Mouse (Mus musculus): ENCODE measurements around the gene Cbx7.
"Not testable (repeated sequence)": the region's sequence is repeated elsewhere in the genome, so short reads cannot be mapped to it uniquely, and the experiment has no call there.

The Cbx7 gene

GRCm38 (mm10) chr15:79947681-79948080 lies 23.2 kb downstream of the Cbx7 start:
- no peak for DNase-seq (ENCODE audit: low spot score)

GRCm38 (mm10) chr15:79946790-79947189 lies 24.1 kb downstream of the Cbx7 start:
- no peak for DNase-seq (ENCODE audit: low spot score)

DNA sequence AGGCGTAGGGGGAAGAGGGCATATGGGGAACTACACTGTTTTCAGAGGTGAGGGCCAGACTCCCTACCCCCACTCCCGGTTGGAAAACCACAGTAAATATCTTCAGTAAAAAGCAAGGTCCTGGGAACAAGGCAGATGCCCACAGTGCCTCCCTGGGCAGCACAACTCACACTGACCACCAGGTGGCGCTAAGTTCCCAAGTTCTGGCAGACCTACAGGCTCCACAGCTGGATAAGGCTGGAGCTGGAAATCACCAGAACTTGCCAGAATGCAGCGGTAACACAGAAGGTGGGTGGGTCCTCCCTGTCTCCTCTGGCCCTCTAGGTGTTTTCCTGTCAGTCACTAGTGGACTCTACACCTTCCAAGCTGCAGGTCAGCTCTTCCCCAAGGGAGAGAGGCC lies 24.9 kb downstream of the Cbx7 start:
- DNase-seq (ENCODE audit: low spot score): peak; percentile 95

GRCm38 (mm10) chr15:79944948-79945347 lies 26.0 kb downstream of the Cbx7 start:
- DNase-seq (ENCODE audit: low spot score): no peak

DNA sequence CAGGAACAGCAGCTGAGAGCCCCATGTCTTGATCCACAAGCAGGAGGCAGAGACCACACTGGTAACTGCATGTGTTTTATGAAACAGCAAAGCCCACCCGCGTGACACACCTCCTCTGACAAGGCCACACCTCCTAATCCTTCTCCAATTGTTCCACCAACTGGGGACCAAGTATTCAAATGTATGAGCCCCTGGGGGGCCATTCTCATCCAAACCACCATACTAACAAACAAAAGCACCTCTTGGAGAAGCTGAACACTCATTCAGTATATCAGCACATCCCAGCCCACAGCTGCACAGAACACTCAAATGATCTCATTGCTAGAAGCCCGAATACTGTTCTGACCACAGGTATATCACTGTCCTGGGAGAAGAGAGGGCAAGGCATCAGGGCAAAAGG lies 27.3 kb downstream of the Cbx7 start:
- no peak for DNase-seq (ENCODE audit: low spot score)

DNA sequence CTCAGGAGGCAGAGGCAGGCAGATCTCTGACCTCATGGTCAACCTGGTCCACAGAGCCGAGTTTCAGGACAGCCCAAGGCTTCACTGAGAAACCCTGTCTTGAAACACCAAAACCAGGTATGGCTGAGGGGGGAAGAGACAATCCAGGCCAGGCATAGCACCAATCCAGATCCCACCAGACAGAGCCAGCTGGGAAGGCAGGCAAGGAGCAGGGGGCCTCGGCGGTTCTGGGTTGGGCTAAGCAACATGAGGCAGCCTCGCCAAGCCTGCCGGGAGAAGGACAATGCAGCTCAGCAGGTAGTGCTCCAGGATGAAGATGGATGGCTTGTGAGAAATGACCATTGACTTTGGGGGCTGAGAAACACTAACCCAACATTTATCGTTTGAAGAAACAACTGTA lies 28.4 kb downstream of the Cbx7 start:
- DNase-seq (ENCODE audit: low spot score): no peak

GRCm38 (mm10) chr15:79940932-79941331 lies 30.0 kb downstream of the Cbx7 start:
- no peak for DNase-seq (ENCODE audit: low spot score)

- DNase-seq (ENCODE audit: low spot score): no peak
These were observed 31.0 kb downstream of the Cbx7 start for GRCm38 (mm10) chr15:79939913-79940312.

DNA sequence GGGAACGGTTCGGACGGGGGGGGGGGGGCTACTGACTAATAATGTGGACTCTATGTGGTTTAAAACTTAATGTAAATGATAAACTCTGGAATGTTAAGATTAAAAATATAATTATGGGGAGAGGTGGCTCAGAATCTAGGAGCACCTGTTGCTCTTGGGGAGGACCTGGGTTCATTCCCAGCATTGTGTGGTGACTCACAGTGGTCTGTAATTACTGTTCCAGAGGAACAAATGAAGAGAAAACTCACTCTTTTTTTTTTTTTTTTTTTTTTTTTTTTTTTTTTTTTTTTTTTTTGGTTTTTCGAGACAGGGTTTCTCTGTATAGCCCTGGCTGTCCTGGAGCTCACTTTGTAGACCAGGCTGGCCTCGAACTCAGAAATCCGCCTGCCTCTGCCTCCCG lies 31.4 kb downstream of the Cbx7 start:
- not testable (repeated sequence) for DNase-seq (ENCODE audit: low spot score)

- no peak for DNase-seq (ENCODE audit: low spot score)
These were observed 31.9 kb downstream of the Cbx7 start for GRCm38 (mm10) chr15:79939020-79939419.

DNA sequence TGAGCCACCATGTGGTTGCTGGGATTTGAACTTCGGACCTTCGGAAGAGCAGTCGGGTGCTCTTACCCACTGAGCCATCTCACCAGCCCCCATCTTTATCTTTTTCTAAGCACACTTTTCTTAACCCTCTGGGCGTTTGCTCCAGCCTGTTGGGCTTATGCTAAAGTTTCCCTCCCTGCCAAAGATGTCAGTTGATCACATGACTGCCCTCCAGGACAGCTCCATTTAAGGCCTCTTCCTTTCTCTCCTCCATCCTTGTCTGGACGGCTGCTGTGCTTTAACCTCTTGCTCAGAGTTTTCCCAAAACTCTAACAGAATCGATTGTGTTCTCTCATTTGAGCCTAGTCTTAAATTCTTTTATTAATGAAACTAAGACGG lies 34.6 kb downstream of the Cbx7 start:
- DNase-seq (ENCODE audit: low spot score): no peak

GRCm38 (mm10) chr15:79935654-79936373 lies 35.1 kb downstream of the Cbx7 start:
- no peak for DNase-seq (ENCODE audit: low spot score)

DNA sequence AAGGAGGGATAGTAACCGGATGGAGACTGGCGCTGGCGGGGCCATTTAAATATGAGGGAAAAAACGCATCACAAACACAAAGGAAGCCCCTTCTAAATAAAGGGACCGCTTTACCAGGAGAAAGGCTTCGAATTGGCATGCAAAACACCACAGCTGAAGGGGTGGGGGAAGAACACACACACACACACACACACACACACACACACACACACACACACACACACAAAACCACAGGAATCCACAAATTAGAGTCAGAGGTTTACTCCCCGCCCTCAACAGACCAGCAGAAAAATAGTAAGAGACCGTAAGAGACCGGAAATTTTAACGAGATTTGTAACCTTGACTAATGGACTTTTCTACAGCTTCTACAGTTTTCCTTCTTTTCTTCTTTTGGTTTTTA lies 36.1 kb downstream of the Cbx7 start:
- DNase-seq (ENCODE audit: low spot score): no peak

DNA sequence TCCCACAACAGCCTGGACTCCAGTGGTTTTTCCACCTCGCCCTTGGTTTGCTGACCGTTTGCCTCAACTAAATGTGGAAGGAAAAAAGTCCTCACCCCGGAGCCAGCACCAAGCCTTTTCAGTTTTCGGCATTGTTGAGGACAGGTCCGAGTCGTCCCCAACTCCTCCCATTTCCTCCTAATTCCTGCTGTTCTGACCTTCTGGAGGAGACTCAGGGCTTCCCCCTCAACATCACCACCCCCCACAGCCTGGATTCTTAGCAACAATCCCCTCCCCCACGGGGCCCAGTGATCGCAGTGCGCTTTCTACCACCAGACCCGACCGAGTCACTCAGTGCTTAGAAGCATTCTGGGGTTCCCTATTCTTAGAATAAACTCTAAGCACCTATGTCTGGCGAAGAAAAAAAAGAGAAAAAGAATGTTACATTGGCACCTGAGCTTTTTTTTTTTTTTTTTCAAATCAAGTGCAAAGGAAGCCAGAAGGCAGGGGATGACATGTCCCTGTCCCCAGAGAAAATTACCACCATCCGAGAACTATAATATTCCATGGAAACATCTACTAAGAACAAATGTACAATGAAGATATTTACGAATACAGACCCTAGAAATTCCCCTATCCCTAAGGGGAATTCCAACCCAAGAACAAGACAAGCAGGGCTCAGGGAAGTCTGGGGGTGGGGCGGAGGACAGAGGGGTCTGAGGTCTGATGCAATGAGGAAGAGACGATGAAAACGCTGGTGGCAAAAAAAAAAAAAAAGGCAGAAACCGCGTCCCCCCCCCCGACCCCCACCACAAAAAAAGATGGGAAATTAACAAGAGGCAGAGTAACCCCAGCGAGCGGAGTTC lies 37.0 kb downstream of the Cbx7 start:
- no peak for DNase-seq (ENCODE audit: low spot score)

DNA sequence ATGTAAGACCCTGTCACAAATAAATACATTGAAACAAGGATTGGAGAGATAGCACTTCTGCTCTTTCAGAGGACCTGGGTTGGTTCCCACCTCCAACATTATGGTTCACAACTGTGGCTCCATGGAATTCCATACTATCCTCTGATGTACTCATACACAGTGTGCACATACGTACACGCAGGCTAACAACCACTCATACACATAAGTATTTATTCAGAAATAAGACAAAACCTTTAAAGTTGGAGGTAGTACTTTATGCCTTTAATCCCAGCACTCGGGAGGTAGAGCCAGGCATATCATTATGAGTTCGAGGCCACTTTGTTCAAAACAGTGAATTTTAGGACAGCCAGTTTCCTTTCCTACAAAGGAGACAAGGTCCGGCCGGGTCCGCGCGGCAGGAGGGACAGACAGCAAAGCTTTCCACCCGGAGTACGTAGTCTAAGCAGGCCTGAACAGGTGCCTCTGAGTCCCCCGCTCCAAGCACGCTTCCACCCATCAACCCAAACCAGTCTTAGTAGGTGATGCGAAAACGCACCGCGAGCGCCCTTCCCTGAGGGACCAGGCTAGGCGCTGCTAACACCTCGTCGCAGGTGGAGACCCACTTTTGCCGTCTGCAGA lies 37.8 kb downstream of the Cbx7 start:
- no peak for DNase-seq (ENCODE audit: low spot score)

- peak; percentile 94 for DNase-seq (ENCODE audit: low spot score)
These were observed 38.5 kb downstream of the Cbx7 start for GRCm38 (mm10) chr15:79932323-79932987.

DNA sequence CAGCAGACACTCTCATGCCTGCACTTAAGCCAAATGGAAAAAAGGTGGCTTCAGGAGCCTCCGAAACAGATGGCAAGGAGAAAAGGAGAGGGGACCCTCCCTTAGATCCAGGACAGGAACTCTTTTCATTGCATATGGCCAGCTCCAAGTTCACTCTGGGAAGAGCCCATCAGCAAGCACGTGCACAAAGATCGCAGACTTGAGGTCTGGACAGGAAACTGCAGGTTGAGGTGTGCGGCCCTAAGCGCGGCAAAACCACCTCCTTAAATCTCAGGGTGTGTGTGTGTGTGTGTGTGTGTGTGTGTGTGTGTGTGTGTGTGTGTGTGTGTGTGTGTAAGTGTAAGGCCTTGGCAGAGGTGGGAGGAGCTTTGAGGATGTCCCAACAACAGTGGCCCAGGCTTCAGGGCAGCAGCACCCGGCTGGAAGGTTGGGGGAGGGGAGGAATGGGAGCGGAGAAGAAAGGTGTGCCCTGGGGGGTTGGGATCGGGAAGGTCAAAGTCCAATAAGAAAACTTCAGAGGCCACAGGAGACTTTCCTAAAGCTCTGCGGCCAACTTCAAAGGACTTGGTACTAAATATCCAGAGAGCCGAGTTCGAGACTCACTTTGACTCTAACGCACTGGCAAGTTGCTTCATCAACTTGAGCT lies 39.3 kb downstream of the Cbx7 start:
- DNase-seq (ENCODE audit: low spot score): no peak

- no peak for DNase-seq (ENCODE audit: low spot score)
These were observed 41.2 kb downstream of the Cbx7 start for GRCm38 (mm10) chr15:79929734-79930133.

- no peak for DNase-seq (ENCODE audit: low spot score)
These were observed 42.2 kb downstream of the Cbx7 start for GRCm38 (mm10) chr15:79928736-79929135.

GRCm38 (mm10) chr15:79928316-79928715 lies 42.6 kb downstream of the Cbx7 start:
- DNase-seq (ENCODE audit: low spot score): no peak

GRCm38 (mm10) chr15:79927637-79928122 lies 43.2 kb downstream of the Cbx7 start:
- DNase-seq (ENCODE audit: low spot score): peak; percentile 98
